Mouse (Mus musculus) heart, adult 10 weeks (tissue): ENCODE measurements around the gene Olfr555. TPM values are rescaled to one million over a fixed set of nuclear protein-coding genes. Genes with fewer than 3 reads are reported as not detected.

Source experiments
- polyA plus RNA-seq: library from polyadenylated mRNA; stranded (reverse); fragments of 350-450 nt; fragmentation: Illumina TruSeq; extraction: RNeasy Lipid Tissue Mini Kit (QIAGEN cat#74804); gene quantifications from one replicate; pipeline ENCODE4 v1.2.3, GENCODE M21; 2014; ENCODE audit warnings: low read depth, low replicate concordance

The Olfr555 gene
- polyA plus RNA-seq, result not detected

DNA sequence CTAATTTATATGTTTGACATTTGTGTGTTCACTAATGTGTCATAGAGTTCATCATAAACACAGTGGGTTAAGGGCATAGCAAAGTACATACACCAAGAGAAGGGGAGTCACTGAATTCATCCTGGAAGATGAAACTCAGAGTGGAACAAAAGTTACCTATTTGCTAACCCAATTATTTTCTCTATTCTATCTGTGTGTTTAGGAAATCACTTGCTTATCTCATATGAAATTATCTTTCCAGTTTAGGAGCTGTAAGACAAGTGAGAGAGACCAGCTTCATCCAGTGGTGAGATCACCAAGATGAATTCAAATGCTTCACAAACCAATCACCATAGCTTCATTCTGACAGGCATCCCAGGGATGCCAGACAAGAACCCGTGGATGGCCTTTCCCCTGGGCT is at the start of gene Olfr555:
Gene Olfr555, plus strand, starts transcription at position 301 of the 400 bp plus-strand sequence.

GRCm38 (mm10) chr7:102618118-102618517 is 40.5 kb upstream of the Olfr555 start, which contains the start of gene Olfr553:
Olfr553 (minus strand) TSS chr7:102618218.

GRCm38 (mm10) chr7:102638132-102638531 is 20.5 kb upstream of the Olfr555 start, which contains the start of gene Olfr554:
Olfr554 (plus strand) TSS chr7:102638432.

GRCm38 (mm10) chr7:102664599-102664998 is 6.0 kb downstream of the Olfr555 start, which contains the start of gene Olfr556:
Olfr556 (plus strand) TSS chr7:102664899.

DNA sequence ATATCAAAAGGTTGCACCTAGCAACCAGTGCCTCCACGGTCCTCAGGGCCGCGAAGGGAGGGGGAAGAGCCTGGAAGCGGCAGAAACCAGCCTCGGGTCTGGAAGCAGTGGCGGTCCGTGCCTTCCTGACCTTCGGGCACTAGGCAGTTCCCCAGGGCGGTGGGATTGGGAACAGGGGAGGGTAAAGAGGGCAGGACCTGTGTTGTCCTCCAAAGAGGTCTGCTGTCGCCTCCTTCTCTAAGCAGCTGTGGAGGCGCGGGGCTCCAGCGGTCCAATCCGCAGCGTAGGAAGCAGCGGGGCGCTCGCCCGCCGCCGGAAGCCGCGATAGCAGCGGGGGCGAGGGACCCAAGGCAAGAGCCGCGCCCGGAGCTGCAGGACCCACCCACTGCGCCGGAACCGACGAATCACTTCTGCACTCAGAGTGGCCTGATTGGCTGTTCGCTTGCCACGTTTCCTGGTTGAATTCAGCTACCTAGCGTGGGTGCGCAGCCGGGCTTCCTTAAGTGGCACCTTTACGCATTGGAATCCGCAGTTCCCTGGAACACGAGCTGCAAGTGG is 28.4 kb downstream of the Olfr555 start, which contains the start of gene Trim68:
Gene Trim68, minus strand, starts transcription at position 384 of the 558 bp plus-strand sequence.

GRCm38 (mm10) chr7:102695358-102696125 is 36.9 kb downstream of the Olfr555 start, which contains the start of gene Olfr557:
Olfr557 (plus strand) TSS chr7:102695910.

DNA sequence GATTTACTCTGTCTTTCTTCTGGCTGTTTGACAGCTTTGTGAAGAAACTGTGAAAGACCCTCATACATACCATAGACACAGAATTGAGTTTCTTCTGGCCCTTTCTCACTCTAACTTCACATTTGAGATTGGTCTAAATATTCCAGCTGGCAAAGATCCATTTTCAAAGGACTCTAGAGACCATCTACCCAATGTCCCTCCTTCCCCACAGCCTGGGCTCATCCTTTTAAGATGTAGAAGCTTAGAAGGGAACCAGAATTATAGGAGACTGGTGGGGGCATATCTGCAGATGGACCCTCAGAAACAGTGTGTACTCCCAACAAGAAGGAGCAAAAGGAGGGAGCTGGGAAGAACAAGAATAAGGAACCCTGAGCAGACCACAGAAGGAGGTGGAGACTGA is 43.3 kb downstream of the Olfr555 start, which contains the start of gene Olfr558:
Gene Olfr558, plus strand, starts transcription at position 301 of the 400 bp plus-strand sequence.

Other genes with a start within 250 kb of the Olfr555 start
- 12.9 TPM for gene Rrm1, start 217.1 kb upstream of the Olfr555 start, polyA plus RNA-seq
- not detected for gene Olfr543, start 177.1 kb upstream of the Olfr555 start, polyA plus RNA-seq
- gene Olfr544, start 170.5 kb upstream of the Olfr555 start, polyA plus RNA-seq, result not detected
- gene Olfr545, start 159.2 kb upstream of the Olfr555 start, polyA plus RNA-seq, result not detected
- not detected for gene Olfr547, start 124.1 kb upstream of the Olfr555 start, polyA plus RNA-seq
- gene Olfr548-ps1, start 117.9 kb upstream of the Olfr555 start, polyA plus RNA-seq, result not detected
- not detected for gene Olfr549, start 109.0 kb upstream of the Olfr555 start, polyA plus RNA-seq
- gene Trim21, start 93.3 kb upstream of the Olfr555 start, polyA plus RNA-seq, result 6.7 TPM
- gene Olfr550, start 87.4 kb upstream of the Olfr555 start, polyA plus RNA-seq, result not detected
- gene Olfr551, start 66.9 kb upstream of the Olfr555 start, polyA plus RNA-seq, result not detected
- not detected for gene Olfr552, start 61.1 kb upstream of the Olfr555 start, polyA plus RNA-seq
- not detected for gene Olfr553, start 40.6 kb upstream of the Olfr555 start, polyA plus RNA-seq
- gene Olfr554, start 20.4 kb upstream of the Olfr555 start, polyA plus RNA-seq, result not detected
- gene Olfr556, start 6.1 kb downstream of the Olfr555 start, polyA plus RNA-seq, result not detected
- gene Trim68, start 28.5 kb downstream of the Olfr555 start, polyA plus RNA-seq, result 23.3 TPM
- gene Olfr557, start 37.1 kb downstream of the Olfr555 start, polyA plus RNA-seq, result not detected
- gene Olfr558, start 43.4 kb downstream of the Olfr555 start, polyA plus RNA-seq, result 6.0 TPM
- gene Olfr33, start 60.2 kb downstream of the Olfr555 start, polyA plus RNA-seq, result not detected
- gene Olfr559, start 68.7 kb downstream of the Olfr555 start, polyA plus RNA-seq, result not detected
- gene Olfr560, start 100.5 kb downstream of the Olfr555 start, polyA plus RNA-seq, result 0.39 TPM
- 3.1 TPM for gene Olfr78, start 100.6 kb downstream of the Olfr555 start, polyA plus RNA-seq
- not detected for gene Olfr561, start 112.4 kb downstream of the Olfr555 start, polyA plus RNA-seq
- not detected for gene Olfr564, start 144.7 kb downstream of the Olfr555 start, polyA plus RNA-seq
- gene Olfr566, start 199.9 kb downstream of the Olfr555 start, polyA plus RNA-seq, result not detected
- gene Olfr568, start 218.3 kb downstream of the Olfr555 start, polyA plus RNA-seq, result not detected
- gene Olfr569, start 232.1 kb downstream of the Olfr555 start, polyA plus RNA-seq, result not detected
- not detected for gene Olfr570, start 235.8 kb downstream of the Olfr555 start, polyA plus RNA-seq